Mouse (Mus musculus) right cerebral cortex, adult 2 months (tissue): ENCODE measurements around the gene Usp35.

Experiments
- DNase-seq, 2 experiments: peaks; one replicate each; pipeline ENCODE4 v3.0.0; 2021 to 2022; ENCODE audit warnings: low spot score in 2 of 2

Gene Usp35

DNA sequence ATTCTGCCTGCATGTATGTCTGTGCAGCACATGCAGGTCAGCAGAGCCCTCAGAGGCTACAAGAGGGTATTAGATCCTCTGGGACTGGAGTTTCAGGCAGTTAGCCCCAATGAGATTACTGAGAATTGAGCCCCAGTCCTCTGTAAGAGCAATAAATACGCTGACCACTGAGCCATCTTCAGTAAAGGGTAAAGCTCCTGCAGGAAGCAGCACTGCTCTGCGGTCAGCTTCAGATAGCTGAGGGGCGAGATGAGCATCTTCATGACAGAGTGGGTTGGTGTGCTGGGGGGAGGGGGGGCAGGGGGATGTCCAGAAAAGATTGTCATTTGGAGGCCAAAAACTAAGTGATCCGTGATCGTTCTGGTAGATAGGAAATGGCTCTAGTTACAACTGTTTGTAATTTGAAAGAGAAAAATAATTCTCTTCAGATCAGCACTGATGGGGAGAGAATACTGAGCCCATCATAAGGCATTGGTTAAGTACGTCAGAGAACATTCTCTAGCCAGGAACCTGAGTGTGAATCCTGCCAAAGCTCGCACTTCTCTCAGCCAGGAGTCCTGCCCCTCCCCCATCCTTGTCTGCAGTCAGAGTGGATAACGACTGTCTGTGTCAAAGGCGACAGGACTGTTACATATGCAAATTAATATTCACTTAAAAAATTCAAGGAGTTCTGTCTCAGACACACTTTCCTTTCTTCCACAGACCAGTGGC lies 14.4 kb upstream of the Usp35 start:
- no peak for DNase-seq

DNA sequence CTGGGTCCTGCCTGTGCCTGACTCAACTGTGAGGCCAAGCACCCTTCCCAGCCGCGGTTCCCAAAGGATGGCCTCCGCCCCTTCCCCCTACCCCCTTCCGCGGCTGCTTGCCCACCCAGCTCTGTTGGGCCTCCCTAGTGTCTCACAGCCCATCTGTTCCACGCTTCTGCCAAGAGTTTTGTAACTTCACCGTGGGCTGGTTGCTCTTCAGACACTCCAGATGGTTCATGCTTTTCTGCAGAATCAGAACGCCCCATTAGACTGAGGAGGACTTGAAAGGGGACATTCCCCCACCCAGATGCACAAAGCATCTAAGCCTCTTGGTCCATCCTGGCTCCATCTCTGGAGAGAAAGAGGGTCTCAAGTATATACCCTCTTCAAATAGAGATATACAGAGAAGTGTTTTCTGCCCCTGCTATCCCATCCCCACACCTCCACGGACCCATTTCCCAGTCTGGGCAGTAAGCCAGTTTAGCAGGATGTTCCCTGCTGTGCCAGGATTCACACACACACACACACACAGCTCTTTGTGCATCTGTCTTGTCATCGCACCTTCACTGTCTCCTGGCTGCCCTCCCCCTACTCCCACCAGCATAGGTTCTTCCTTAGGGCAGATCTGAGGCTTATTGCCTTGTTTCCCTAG lies 13.5 kb upstream of the Usp35 start:
- peak; percentile 86 to 88 for DNase-seq

DNA sequence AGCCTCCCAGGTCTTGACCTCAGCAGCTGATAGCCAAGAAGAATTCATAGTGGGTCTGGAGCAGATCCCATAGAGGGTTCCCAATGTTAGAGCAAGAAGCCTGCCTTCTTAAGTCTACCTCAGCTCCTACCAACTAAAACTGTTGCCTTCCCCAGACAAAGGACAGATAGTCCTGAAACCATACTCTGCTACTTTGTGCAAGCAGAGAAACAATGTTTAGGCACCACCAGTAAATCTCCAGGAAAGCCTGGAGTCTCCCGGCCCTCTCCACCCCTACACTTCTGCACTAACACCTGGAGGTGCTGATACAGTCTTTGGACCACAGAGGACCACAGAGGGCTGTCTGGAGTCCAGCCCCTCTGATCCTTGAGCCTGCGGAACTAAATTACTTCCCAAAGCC lies 12.8 kb upstream of the Usp35 start:
- DNase-seq, result no peak

DNA sequence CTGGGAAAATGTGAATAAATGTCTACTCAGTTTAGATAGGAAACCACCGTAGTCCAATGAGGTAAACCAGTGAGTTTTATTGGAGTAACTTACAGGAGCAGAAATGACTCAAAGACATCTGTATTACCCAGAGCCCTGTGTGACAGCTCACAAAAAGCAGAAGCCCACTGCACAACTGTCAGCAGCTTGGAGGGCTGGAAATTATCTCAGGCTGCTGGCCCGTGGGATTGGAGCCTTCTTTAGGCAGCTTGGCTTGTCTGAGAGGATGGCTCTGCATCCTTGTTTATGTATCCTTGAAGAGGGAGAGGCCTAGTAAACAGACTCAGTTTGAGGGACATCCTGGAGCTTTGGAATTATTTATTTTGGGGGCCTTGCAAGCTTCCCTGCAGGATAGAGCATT lies 11.1 kb upstream of the Usp35 start:
- DNase-seq, result no peak

DNA sequence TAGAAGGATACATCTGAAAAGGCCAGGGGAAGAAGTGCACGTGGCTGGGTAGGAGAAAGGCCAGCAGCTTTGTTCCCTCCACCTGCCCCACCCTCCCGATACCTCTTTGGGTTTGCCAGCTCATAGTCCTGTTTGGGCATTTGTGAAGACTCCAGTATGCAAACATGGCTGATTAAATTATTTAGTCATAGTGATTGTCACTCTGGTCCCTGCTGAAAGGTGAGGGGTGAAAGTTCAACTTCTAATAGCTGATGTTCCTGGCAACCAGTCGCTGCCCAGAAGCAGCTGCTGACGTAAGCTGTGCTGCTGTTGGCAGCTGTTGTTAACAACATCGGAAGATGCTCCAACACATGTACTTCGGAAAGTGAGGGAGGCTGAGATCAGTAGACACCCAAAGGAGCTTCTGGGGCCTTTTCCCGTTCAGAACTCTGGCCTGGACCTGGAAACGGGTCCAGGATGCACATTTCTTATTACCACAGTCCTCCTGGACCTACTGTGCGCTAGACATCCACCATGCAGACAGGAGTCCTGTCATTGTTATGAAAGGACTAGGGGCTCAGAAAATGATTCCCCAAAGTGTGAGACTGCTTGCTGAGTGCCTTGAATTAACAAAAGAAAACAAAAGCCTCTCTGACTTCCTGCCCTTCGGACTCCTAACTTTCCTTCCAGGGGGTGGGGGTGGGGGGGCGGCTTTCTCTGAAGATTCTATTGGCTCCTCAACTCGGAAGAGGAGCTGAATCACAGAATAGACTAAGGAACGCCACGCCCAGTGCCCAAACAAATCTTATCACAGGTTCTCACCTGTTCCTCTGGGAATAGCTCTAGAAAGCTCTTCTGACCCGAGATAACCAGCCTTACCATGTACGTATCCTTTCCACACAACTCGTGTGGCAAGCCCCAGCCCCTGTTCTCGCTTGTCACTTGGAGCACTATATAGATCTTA lies 9.4 kb upstream of the Usp35 start:
- no peak for DNase-seq

DNA sequence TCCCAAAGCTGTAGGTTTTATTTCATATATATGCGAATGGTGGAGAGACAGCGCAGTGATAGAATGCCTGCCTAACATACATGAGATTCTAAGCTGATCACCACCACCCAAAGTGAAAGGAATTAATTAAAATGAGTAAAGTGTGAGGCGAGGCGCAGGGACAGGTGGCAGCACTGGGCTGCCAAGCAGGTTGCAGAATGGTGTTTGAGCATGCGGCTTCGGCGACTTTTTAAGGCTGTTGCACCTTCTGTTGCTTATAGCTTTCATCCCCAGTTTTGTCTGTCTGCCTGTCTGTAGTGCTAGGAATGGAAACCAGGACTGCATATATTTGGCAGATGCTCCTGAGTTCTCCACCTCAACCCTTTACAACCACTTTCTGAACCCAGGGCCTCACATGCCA lies 7.8 kb upstream of the Usp35 start:
- DNase-seq, result no peak

DNA sequence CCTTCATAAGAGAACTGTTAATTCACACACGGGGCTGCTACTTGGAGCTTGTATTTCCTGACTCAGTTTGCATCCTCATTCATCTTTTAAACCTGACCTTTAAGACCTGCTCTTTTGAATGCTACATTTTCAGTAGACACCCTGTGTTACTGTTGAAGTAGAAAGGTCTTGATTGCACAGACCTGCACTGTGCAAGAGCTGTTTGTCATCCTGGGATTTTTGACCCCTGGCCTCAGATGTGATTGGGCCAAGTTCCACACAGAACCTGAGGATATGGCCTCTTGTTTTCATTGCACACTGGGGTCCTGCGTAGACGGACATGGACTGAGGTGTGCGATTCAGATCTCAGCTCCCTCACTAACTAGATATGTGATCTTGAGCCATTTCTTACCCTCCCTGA lies 6.8 kb upstream of the Usp35 start:
- DNase-seq, result no peak

DNA sequence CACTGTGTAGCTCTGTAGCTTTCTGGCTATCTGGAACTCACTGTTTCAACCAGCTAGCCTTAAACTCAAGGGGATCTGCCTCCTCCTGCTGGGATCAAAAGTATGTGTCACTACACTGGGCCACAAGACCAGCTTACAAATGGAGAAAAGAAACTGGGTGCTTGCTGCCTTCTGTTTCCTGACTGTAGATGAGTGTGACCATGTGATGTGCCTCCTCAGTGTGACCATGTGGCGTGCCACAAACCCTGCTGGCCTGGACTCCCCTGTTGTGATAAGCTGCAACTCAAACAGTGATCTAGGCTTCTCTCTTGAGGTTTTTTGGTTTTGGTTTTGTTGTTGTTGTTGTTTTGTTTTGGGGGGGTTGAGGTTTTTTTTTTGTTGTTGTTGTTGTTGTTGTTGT lies 4.9 kb upstream of the Usp35 start:
- DNase-seq, result no peak

DNA sequence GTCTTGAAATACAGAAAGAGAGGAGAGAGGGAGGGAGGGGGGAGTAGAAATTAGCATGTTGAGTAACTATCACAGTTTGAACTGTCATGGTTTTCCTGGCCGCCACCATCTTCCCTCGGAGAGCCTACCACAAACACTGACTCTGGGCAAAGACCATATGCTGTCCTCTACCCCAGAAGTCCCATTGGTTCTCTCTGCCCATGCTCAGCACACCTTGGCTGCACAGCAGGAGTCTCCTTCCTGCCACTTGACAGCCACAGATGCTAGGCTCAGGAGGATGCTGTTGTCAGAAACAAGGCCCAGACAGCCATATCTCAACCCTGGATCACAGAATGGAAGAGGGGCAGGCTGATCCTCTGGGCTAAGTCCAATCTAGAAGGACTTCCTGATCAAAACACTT lies 2.6 kb upstream of the Usp35 start:
- no peak for DNase-seq

DNA sequence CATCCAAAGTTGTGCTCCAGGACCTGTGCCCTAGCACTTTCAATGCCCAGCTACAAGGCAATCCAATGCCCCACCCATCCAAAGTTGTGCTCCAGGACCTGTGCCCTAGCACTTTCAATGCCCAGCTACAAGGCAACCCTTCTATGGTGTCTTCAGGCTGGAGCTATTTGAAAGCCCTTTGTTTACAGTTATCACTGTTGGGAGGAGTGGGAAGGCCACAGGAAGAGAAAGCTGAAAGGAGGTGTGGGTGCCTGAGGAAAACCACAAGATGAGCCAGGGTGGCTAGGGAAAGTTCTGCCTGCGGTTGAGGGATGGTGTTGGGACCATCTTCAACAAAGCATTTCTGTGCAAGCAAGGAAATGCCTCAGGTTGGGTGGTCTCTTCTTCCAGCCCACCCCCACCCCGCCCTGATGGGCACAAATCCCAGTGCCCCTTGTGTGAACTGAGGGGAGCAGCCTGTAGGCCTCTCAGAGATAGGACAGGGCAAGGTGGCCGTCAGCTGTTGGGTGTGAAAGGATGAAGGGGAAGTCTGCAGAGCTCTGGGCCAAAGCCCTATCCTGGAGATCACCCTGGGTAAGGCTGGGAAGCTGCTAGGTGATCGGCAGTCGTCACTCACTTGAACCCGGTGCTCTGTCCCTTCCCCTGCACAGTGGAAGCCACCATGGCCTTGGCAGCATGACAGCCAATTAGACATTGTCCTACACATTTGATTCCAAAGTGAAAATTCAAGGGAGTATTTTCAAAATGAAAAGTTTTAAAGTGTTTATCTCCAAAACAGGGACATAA lies 1.5 kb upstream of the Usp35 start:
- no peak for DNase-seq

DNA sequence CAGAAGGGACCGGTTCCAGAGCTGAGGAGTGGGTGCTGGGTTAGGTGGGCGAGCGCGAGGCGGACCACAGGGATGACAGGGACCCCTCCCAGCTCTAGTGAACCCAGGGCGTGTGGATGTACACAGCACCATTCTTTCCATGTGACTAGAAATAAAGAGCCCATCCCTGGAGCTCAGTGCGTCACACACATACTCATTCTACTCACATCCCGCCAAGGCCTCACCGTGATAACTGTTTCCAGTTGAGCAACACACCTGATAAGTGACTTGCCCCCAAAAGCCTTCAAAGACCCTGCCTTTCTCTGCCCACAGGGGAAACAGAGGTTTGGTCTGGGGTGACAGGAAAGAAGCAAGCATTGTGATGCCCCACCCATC lies 834 bp upstream of the Usp35 start:
- DNase-seq, result no peak

DNA sequence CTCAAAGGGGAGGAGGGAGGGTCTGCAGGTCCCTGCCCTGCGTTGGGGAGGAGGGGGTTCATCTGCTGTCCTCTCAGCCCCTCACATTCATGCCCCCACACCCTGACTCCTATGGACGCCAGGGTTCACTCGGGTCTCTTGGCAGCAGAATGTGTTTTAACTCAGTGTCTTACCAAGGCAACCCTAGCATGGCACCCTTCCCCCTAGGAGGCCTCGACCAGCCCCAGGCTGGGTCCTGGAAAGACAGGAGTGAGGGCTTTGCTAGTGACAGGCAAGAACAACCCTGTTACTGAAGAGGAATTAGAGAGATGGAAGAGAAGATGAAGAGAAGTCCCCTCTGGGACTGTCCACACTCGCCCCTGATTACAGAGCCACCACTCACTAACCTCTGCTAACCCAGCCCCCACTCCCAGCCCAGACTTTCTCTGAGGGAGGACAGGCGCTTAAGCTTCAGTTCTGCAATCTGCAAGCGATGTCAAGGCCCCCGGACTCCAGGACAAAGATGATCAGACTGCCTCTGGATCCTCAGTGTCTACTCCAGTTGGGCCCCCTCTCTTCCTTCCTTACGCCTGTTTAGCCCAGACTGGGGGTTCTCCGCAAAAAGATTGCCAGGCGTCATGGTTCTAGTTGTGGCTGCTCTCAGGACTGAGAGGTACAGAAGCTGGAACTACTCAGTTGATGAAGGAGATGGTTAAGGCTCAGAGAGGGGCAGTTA lies 732 bp downstream of the Usp35 start:
- no peak for DNase-seq

DNA sequence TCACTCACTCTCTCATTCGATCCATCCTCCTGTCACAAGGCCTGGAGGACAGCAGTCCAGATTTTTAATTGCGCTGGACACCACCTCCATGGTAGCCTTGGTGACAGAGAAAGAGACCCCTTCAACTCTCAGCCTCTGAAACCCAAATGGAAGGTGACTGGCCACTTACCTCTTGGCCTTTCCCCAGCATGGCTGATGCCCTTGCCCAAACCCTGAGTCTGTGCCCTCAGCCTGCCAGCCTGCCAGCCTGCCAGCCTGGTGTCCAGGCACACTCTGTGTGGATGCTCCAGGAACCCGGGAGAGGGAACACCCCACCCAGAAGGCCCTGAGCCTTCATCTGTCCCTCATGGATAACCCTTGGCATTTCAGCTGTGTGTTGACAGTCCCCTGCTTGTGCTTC lies 2.1 kb downstream of the Usp35 start:
- DNase-seq, result no peak

DNA sequence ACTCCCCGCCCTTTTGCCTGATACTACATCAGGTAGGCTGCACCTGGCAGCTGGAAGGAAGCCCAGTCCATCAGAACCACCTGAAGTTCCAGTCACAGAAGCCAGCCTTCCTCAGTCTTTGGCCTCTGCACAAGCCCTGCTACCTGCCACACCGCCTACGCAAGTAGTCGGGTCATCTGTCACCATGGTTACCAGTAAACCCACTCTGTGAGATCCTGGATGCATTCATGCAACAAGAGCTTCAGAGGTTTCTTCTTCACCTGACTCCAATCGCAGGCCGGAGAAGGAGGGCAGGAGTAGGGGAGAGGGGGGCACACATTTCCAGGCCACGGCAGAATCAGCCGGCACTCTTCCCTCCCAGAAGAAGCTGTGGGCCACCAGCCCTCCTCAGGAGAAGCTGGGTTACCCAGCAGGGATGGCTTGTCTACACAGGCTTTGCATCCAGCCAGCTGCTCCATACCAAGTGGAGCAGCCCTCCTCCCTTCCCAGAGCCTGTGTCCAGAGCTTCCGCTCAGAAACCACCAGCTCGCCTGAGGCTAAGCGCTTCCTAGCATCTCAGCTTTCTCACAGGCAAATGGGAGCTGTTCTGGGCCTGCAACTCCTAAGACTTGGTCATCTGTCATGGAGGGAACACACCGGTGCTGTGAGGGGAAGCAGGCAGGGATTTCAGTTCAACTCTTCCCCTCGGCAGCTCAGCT lies 2.8 kb downstream of the Usp35 start:
- DNase-seq, result no peak

DNA sequence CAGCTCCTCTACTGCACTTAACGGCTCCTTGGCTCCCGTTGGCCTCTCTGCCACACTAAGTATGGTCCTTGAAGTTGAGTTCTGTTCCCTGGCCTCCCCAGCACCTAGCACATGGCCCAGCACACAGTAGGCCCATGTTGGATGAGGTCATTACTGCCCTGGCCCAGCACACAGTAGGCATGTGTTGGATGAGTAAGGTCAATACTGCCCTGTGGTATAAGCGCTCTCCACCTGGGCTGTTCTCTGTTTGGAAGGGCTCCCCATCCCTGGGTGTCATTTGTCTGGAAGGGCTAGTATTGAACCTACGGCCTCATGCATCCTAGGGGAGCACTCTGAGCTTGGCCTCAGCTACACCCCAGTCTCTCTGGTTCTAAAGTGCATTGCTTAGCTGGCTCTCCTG lies 4.4 kb downstream of the Usp35 start:
- no peak for DNase-seq

DNA sequence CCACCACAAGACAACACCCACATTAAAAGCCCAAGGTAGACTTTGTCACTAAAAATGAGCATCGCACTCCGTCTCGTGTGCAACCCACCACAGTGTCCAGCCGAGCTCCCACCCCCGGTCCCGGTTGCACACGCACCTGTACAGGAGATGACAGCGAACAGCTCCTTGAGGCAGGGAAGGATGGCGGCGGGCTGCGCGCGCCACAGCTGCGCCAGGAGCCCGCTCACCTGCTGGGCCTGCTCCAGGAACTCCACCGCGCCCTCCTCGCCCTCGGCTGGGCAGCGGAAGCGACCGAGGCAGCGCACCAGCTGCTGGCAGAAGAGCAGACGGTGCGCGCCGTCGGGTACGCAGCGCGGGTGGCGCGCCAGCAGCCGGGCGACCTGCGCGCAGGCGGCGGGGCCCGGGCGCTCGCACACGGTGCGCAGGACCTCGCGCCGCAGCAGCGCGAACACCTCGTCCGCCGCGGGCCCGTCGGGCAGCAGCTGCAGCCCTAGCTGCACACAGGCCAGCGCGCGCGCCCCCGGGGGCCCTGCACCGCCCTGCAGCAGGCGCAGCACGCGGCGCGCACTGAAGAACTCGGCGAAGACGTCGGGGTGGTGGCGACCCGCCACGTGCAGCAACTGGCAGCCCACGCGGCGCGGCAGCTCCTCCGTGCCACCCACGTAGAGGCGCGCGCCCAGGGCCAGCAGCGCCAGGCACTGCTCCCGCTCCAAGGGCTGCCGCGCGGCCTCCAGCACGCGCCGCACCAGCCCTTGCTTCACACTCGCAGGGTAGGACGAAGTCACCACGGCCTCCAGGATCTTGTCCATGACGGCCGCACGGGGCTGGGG lies 6.4 kb downstream of the Usp35 start:
- peak; percentile 46 to 56 for DNase-seq

DNA sequence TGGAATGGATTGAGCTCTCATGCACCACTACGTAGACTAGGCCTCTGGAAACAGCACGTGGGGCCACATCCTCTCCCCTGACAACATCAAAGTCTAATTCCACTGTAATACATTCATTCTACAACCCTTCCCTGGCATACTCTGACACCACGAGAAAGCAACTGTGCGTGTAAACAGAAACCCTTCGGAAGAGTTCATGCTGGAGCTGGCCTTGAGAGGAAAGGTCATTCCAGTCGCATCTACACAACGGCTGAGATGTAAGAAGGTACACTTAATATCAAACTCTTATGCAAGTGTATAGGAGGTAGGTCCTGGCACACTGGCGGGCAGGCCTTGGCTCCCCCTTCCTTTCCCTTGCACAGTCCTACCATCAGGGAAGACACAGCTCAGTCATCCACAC lies 7.5 kb downstream of the Usp35 start:
- no peak for DNase-seq

DNA sequence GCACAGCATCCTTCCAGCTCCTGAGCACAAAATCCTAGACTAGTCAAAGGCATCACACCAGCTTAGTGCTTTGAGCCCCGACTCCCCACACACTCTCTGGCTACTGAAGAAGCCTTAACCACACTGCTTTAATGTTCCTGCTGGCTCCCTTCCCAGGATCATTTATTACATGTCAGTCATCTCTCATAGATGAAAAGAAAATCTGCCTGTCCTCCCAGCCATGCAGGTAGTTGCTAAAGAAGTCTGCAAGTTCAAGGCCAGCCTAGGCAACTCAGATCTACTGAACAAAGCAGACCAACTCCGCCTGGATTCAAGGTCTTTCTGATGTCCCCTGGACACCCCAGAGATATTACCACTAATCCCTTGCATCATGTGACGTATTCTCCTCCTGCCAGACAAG lies 14.1 kb downstream of the Usp35 start:
- DNase-seq, result no peak

DNA sequence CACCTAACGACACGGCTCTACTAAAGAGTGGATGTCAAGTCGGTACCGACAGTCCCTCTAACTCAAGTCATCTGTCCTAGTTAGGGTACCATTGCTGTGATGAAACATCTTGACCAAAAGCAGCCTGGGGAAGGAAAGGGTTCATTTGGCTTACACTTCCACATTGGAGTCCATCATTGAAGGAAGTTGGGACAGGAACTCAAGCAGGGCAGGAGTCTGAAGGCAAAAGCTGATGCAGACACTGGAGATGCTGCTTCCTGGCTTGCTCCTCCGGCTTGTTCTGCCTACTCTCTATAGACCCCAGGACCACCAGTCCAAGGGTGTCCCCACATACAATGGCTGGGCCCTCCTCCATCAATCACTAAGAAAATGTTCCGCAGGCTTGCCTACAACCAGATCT lies 16.2 kb downstream of the Usp35 start:
- no peak for DNase-seq

DNA sequence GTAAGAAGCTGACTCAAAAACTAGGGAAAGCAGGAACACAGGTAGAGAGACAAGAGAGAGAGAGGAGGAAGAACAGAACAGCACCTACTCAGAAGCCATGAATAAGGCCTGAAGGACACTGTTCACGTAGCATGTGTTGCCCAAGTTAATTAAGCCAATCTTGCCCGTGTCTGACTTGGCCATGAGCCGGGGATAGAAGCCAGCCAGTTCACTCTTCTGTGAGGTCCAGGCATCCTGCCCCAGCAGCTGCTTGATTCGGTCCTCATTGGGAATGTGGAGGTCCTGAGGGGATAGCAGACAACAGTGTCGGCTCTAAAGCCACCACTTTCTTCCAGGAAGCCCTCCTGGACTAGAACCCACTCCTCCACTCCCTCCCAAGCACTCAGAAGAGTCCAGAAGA lies 17.2 kb downstream of the Usp35 start:
- no peak for DNase-seq
